In the genomic region with DNA sequence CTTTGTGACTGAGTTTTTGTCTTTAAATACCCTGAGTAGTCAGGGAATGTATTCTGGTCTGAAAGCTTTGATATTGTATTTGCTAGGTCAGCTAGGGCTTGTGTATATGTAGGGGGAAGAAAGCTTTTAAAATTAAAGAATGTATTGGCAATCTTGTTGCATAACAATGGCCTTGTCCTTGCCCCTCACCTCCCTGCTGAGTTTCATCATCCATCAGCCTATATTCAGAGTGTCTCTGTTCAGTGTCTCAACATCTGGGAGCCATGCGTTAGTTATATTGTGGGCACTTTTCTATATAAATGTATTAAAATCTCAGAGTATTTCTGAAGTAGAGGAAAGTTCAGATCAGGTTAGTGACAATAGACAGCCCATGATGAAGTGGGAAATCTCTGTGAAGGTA, we compare ENCODE assay signal across 26 mouse cellular contexts.
"Had no signal": no experiment of that assay in that cellular context is flagged by ENCODE, and none has a peak within 500 bp of the region (broad histone marks: within the 10 kb centered on the region; RNA-seq: fewer than 3 reads in every experiment).

No protein-coding gene starts in this region.

- H3K27ac ChIP-seq: gastrocnemius, adult 2 months; heart, adult 2 months; heart, embryonic 13.5 days; heart, embryonic 15.5 days; hindbrain, embryonic 13.5 days; hindbrain, embryonic 15.5 days; hindbrain, postnatal 0 days; kidney, embryonic 15.5 days; kidney, postnatal 0 days; limb, embryonic 13.5 days; limb, embryonic 15.5 days had no signal

- H3K9me3 ChIP-seq: heart, embryonic 13.5 days; heart, embryonic 15.5 days; hindbrain, embryonic 13.5 days; hindbrain, embryonic 15.5 days; kidney, embryonic 15.5 days; limb, embryonic 13.5 days; limb, embryonic 15.5 days had no signal

- H3K4me3 ChIP-seq: gastrocnemius, adult 2 months; heart, adult 2 months; heart, embryonic 13.5 days; heart, embryonic 15.5 days; hindbrain, embryonic 13.5 days; hindbrain, embryonic 15.5 days; kidney, embryonic 15.5 days; limb, embryonic 13.5 days; limb, embryonic 15.5 days had no signal

- H3K36me3 ChIP-seq: heart, embryonic 13.5 days; heart, embryonic 15.5 days; hindbrain, embryonic 13.5 days; hindbrain, embryonic 15.5 days; kidney, embryonic 15.5 days; limb, embryonic 13.5 days; limb, embryonic 15.5 days had no signal

- H3K9ac ChIP-seq: heart, embryonic 13.5 days; heart, embryonic 15.5 days; hindbrain, embryonic 13.5 days; hindbrain, embryonic 15.5 days; kidney, embryonic 15.5 days; limb, embryonic 13.5 days; limb, embryonic 15.5 days had no signal

- DNase-seq: gastrocnemius, adult 2 months; gastrocnemius, postnatal 10 days; gastrocnemius, postnatal 25 days; heart, adult 11 months; heart, adult 2 months; heart, postnatal 14 days; heart, postnatal 36 days; kidney, adult 11 months; kidney, adult 2 months; kidney, adult 9 months; kidney, postnatal 14 days; kidney, postnatal 36 days; layer of hippocampus, adult 9-11 months; layer of hippocampus, postnatal 36 days; left cerebral cortex, postnatal 4 days had no signal

- H3K4me1 ChIP-seq: heart, embryonic 13.5 days; heart, embryonic 15.5 days; hindbrain, embryonic 15.5 days; kidney, embryonic 15.5 days; limb, embryonic 13.5 days; limb, embryonic 15.5 days had no signal

- H3K4me2 ChIP-seq: heart, embryonic 11.5 days; heart, embryonic 13.5 days; heart, embryonic 15.5 days; hindbrain, embryonic 13.5 days; hindbrain, embryonic 15.5 days; kidney, embryonic 15.5 days; limb, embryonic 13.5 days; limb, embryonic 15.5 days had no signal

- H3K27me3 ChIP-seq: heart, embryonic 13.5 days; heart, embryonic 15.5 days; hindbrain, embryonic 13.5 days; hindbrain, embryonic 15.5 days; kidney, embryonic 15.5 days; limb, embryonic 13.5 days; limb, embryonic 15.5 days had no signal

- ATAC-seq: hindbrain, postnatal 0 days; intestine, embryonic 16.5 days had no signal
